Mouse (Mus musculus) naive thymus-derived CD4-positive, alpha-beta T cell, adult 5 months (primary cell): ENCODE results near the gene Il10. TPM values are rescaled to one million over a fixed set of nuclear protein-coding genes. Genes with fewer than 3 reads are reported as not detected.

ENCODE experiments used
- polyA plus RNA-seq: library from polyadenylated mRNA; unstranded; fragments of 100-300 nt; shearing (Covaris generic); gene quantifications from one replicate; pipeline ENCODE4 v1.2.1, GENCODE M21; 2017

Gene Il10
- not detected for polyA plus RNA-seq

DNA sequence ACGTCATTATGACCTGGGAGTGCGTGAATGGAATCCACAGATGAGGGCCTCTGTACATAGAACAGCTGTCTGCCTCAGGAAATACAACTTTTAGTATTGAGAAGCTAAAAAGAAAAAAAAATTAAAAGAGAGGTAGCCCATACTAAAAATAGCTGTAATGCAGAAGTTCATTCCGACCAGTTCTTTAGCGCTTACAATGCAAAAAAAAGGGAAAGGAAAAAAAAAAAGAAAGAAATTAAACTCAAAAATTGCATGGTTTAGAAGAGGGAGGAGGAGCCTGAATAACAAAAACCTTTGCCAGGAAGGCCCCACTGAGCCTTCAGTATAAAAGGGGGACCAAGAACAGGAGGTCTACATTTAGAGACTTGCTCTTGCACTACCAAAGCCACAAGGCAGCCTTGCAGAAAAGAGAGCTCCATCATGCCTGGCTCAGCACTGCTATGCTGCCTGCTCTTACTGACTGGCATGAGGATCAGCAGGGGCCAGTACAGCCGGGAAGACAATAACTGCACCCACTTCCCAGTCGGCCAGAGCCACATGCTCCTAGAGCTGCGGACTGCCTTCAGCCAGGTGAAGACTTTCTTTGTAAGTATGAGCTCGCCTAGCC, at the start of gene Il10:
Il10 (plus strand) TSS at position 354 of the 607 bp plus-strand sequence.

Other genes starting within 250 kb of the Il10 start
- not detected for gene Fcamr, start 218.9 kb upstream of the Il10 start, polyA plus RNA-seq
- gene Pigr, start 193.2 kb upstream of the Il10 start, polyA plus RNA-seq, result not detected
- gene Fcmr, start 154.2 kb upstream of the Il10 start, polyA plus RNA-seq, result not detected
- not detected for gene Il24, start 132.4 kb upstream of the Il10 start, polyA plus RNA-seq
- not detected for gene Il20, start 108.4 kb upstream of the Il10 start, polyA plus RNA-seq
- not detected for gene Il19, start 79.7 kb upstream of the Il10 start, polyA plus RNA-seq
- 122 TPM for gene Mapkapk2, start 78.0 kb downstream of the Il10 start, polyA plus RNA-seq
- gene Dyrk3, start 118.5 kb downstream of the Il10 start, polyA plus RNA-seq, result not detected
- gene Eif2d, start 133.3 kb downstream of the Il10 start, polyA plus RNA-seq, result 43.1 TPM
- 245 TPM for gene Rassf5, start 225.4 kb downstream of the Il10 start, polyA plus RNA-seq